Mouse (Mus musculus): ENCODE data around the gene Srgap3. TPM values are rescaled to one million over a fixed set of nuclear protein-coding genes. Genes with fewer than 3 reads are reported as not detected.

Gene Srgap3
- polyA plus RNA-seq, 1 experiment from 2014 or later: 53.5 TPM

GRCm38 (mm10) chr6:112796607-112797006, 150.5 kb downstream of the Srgap3 start:
- H3K4me3 ChIP-seq (replicated peaks): no peak overlapping the region
- H3K27me3 ChIP-seq: no peaks in the 10 kb centered on the region
- H3K27ac ChIP-seq: no peak overlapping the region
- 0 out of 2 replicates have a peak, but pooled peaks cover 10% of the 10 kb centered on the region for H3K4me1 ChIP-seq (replicated peaks)
- no peak for ATAC-seq
- H3K36me3 ChIP-seq: peaks cover 43% of the 10 kb centered on the region
- H3K9me3 ChIP-seq: no peaks in the 10 kb centered on the region
- 88% methylated on average over 2 of the region's 2 CpGs for WGBS
- no peak overlapping the region for H3K4me2 ChIP-seq (replicated peaks)
- H3K9ac ChIP-seq (replicated peaks): no peak overlapping the region

- Histone ChIP-seq H3K27me3 (no peaks in the 10 kb centered on the region), H3K4me1 (replicated peaks) (peaks cover 33% of the 10 kb centered on the region), H3K27ac (no peak overlapping the region), H3K4me3 (replicated peaks) (no peak overlapping the region), H3K9me3 (no peaks in the 10 kb centered on the region), H3K4me2 (replicated peaks) (no peak overlapping the region), H3K9ac (replicated peaks) (no peak overlapping the region), H3K36me3 (peaks cover 39% of the 10 kb centered on the region)
- 98% methylated on average over 5 of the region's 5 CpGs for WGBS
- ATAC-seq: no peak
Measured at GRCm38 (mm10) chr6:112793887-112794286, 153.2 kb downstream of the Srgap3 start.

- H3K36me3 ChIP-seq: peaks cover 34% of the 10 kb centered on the region
- peaks cover 42% of the 10 kb centered on the region for H3K4me1 ChIP-seq (replicated peaks)
- H3K9ac ChIP-seq (replicated peaks): no peak overlapping the region
- no peak overlapping the region for H3K4me2 ChIP-seq (replicated peaks)
- H3K27ac ChIP-seq: no peak overlapping the region; the same call in 1 of the 2 replicates
- H3K4me3 ChIP-seq (replicated peaks): no peak overlapping the region
- no peak for ATAC-seq
- H3K27me3 ChIP-seq: no peaks in the 10 kb centered on the region
- 60% methylated on average over 6 of the region's 6 CpGs for WGBS
- H3K9me3 ChIP-seq: no peaks in the 10 kb centered on the region; the same call in 1 of the 2 replicates
Measured at GRCm38 (mm10) chr6:112789901-112790300, 157.2 kb downstream of the Srgap3 start.

- WGBS: 21% methylated on average over 10 of the region's 10 CpGs
- Histone ChIP-seq H3K27me3 (no peaks in the 10 kb centered on the region), H3K27ac (peak overlapping the region; percentile 67), H3K36me3 (peaks cover 24% of the 10 kb centered on the region), H3K4me1 (replicated peaks) (peaks cover 42% of the 10 kb centered on the region), H3K4me2 (replicated peaks) (no peak overlapping the region), H3K9ac (replicated peaks) (no peak overlapping the region), H3K4me3 (replicated peaks) (no peak overlapping the region), H3K9me3 (peaks cover 2% of the 10 kb centered on the region; the same call in 1 of the 2 replicates)
- peak; percentile 59 for ATAC-seq
Measured at GRCm38 (mm10) chr6:112788617-112789016, 158.4 kb downstream of the Srgap3 start.

GRCm38 (mm10) chr6:112788174-112788573, 158.9 kb downstream of the Srgap3 start:
- Histone ChIP-seq H3K27me3 (no peaks in the 10 kb centered on the region), H3K9me3 (peaks cover 2% of the 10 kb centered on the region; the same call in 1 of the 2 replicates), H3K4me2 (replicated peaks) (no peak overlapping the region), H3K4me3 (replicated peaks) (no peak overlapping the region), H3K27ac (peak overlapping the region; percentile 67; the same call in 1 of the 2 replicates), H3K36me3 (peaks cover 19% of the 10 kb centered on the region), H3K4me1 (replicated peaks) (peaks cover 42% of the 10 kb centered on the region), H3K9ac (replicated peaks) (no peak overlapping the region)
- peak; percentile 7; the same call in 1 of the 2 replicates for ATAC-seq
- WGBS: 84% methylated on average over 1 of the region's 1 CpGs

- Histone ChIP-seq H3K36me3 (peaks cover 47% of the 10 kb centered on the region), H3K4me3 (replicated peaks) (no peak overlapping the region), H3K4me1 (replicated peaks) (no peaks in the 10 kb centered on the region), H3K27ac (no peak overlapping the region), H3K9ac (replicated peaks) (no peak overlapping the region), H3K27me3 (no peaks in the 10 kb centered on the region), H3K4me2 (replicated peaks) (no peak overlapping the region), H3K9me3 (peaks cover 2% of the 10 kb centered on the region; the same call in 1 of the 2 replicates)
- WGBS: 92% methylated on average over 10 of the region's 10 CpGs
- ATAC-seq: 0 out of 2 replicates have a peak, but pooled peaks have one; percentile 14
Measured at GRCm38 (mm10) chr6:112781409-112782093, 165.5 kb downstream of the Srgap3 start.

- WGBS: 91% methylated on average over 3 of the region's 3 CpGs
- ATAC-seq: no peak
- Histone ChIP-seq H3K36me3 (peaks cover 80% of the 10 kb centered on the region), H3K9me3 (no peaks in the 10 kb centered on the region), H3K27ac (no peak overlapping the region), H3K4me1 (replicated peaks) (no peaks in the 10 kb centered on the region), H3K27me3 (no peaks in the 10 kb centered on the region), H3K4me2 (replicated peaks) (no peak overlapping the region), H3K9ac (replicated peaks) (no peak overlapping the region), H3K4me3 (replicated peaks) (no peak overlapping the region)
Measured at GRCm38 (mm10) chr6:112778211-112778610, 168.9 kb downstream of the Srgap3 start.

GRCm38 (mm10) chr6:112776718-112777117, 170.3 kb downstream of the Srgap3 start:
- Histone ChIP-seq H3K4me1 (replicated peaks) (no peaks in the 10 kb centered on the region), H3K27me3 (no peaks in the 10 kb centered on the region), H3K27ac (no peak overlapping the region), H3K4me3 (replicated peaks) (no peak overlapping the region), H3K36me3 (peaks cover 93% of the 10 kb centered on the region), H3K9ac (replicated peaks) (no peak overlapping the region), H3K9me3 (no peaks in the 10 kb centered on the region), H3K4me2 (replicated peaks) (no peak overlapping the region)
- ATAC-seq: no peak
- 96% methylated on average over 6 of the region's 6 CpGs for WGBS

- Histone ChIP-seq H3K27me3 (no peaks in the 10 kb centered on the region), H3K4me1 (replicated peaks) (no peaks in the 10 kb centered on the region), H3K27ac (no peak overlapping the region; the same call in 1 of the 2 replicates), H3K9ac (replicated peaks) (no peak overlapping the region), H3K36me3 (peaks cover 96% of the 10 kb centered on the region), H3K4me3 (replicated peaks) (no peak overlapping the region), H3K9me3 (no peaks in the 10 kb centered on the region), H3K4me2 (replicated peaks) (no peak overlapping the region)
- WGBS: 96% methylated on average over 7 of the region's 7 CpGs
- no peak for ATAC-seq
Measured at GRCm38 (mm10) chr6:112773754-112774153, 173.3 kb downstream of the Srgap3 start.

- no peak overlapping the region for H3K27ac ChIP-seq
- peaks cover 97% of the 10 kb centered on the region for H3K36me3 ChIP-seq
- no peaks in the 10 kb centered on the region for H3K4me1 ChIP-seq (replicated peaks)
- H3K4me2 ChIP-seq (replicated peaks): no peak overlapping the region
- no peaks in the 10 kb centered on the region for H3K9me3 ChIP-seq
- no peak overlapping the region for H3K9ac ChIP-seq (replicated peaks)
- H3K4me3 ChIP-seq (replicated peaks): no peak overlapping the region
- ATAC-seq: no peak
- WGBS: 97% methylated on average over 2 of the region's 2 CpGs
- H3K27me3 ChIP-seq: no peaks in the 10 kb centered on the region
Measured at GRCm38 (mm10) chr6:112770996-112771395, 176.1 kb downstream of the Srgap3 start.

- H3K27me3 ChIP-seq: no peaks in the 10 kb centered on the region
- peak overlapping the region; percentile 22; the same call in 1 of the 2 replicates for H3K27ac ChIP-seq
- 0 out of 2 replicates have a peak, but pooled peaks cover 7% of the 10 kb centered on the region for H3K4me1 ChIP-seq (replicated peaks)
- H3K4me3 ChIP-seq (replicated peaks): no peak overlapping the region
- H3K9me3 ChIP-seq: no peaks in the 10 kb centered on the region
- H3K36me3 ChIP-seq: peaks cover 81% of the 10 kb centered on the region
- ATAC-seq: no peak
- 52% methylated on average over 4 of the region's 4 CpGs for WGBS
- H3K9ac ChIP-seq (replicated peaks): no peak overlapping the region
- H3K4me2 ChIP-seq (replicated peaks): no peak overlapping the region
Measured at GRCm38 (mm10) chr6:112758541-112758940, 188.5 kb downstream of the Srgap3 start.

GRCm38 (mm10) chr6:112756866-112757265, 190.2 kb downstream of the Srgap3 start:
- 81% methylated on average over 4 of the region's 4 CpGs for WGBS
- Histone ChIP-seq H3K27ac (0 out of 2 replicates have a peak overlapping the region, but pooled peaks have one; percentile 9), H3K4me3 (replicated peaks) (no peak overlapping the region), H3K27me3 (no peaks in the 10 kb centered on the region), H3K9me3 (no peaks in the 10 kb centered on the region), H3K36me3 (peaks cover 79% of the 10 kb centered on the region), H3K9ac (replicated peaks) (no peak overlapping the region), H3K4me1 (replicated peaks) (0 out of 2 replicates have a peak, but pooled peaks cover 7% of the 10 kb centered on the region), H3K4me2 (replicated peaks) (no peak overlapping the region)
- no peak for ATAC-seq
